Mouse (Mus musculus) kidney, adult 11 months (tissue): ENCODE data around the gene Cnnm3.
A peak's percentile ranks its signal among the peaks of the same experiment; 100 is the strongest.
"Not testable (repeated sequence)": the region's sequence is repeated elsewhere in the genome, so short reads cannot be mapped to it uniquely, and the experiment has no call there.

ENCODE experiments used
- DNase-seq: peaks from one replicate; pipeline ENCODE4 v3.0.0; 2022

Gene Cnnm3

DNA sequence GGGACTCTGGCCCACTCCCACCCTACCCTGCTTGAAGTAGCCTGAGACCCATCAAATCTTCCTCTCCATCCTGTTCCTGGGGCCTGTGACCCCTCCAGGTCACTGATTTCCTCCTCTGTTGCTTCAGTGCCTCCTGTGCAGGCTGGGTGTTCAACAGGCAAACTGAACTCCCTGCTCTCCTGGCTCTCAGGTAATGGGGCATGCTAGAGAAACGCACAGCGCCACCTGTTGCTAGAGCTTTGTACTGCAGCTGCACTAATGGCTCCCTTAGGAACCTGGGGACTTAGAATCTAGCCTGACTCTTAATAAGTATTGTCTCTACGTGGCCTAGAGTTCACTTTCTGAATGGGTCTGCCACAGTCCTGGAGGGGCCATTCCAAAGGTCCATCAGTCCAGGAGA, 10.4 kb upstream of the Cnnm3 start:
- peak; percentile 64 for DNase-seq

DNA sequence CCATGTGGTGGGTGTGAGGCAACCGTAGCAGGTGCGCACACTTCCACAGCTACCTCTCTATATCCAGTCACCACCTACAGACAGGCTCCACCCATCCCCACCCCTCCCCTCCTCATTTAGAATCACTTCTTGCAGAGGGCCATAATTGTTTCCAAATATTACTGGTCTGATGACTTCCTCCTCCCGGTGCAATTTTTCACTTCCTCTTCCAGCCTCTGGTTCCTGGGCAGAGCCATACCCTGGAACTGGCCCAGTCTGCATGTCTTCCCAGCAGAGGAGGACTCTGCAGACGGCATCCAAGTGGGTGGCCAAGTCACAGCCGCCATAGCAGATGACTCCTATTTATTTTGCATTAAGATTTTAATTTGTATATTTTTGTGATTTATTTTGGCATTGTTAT, 3.4 kb upstream of the Cnnm3 start:
- no peak for DNase-seq

DNA sequence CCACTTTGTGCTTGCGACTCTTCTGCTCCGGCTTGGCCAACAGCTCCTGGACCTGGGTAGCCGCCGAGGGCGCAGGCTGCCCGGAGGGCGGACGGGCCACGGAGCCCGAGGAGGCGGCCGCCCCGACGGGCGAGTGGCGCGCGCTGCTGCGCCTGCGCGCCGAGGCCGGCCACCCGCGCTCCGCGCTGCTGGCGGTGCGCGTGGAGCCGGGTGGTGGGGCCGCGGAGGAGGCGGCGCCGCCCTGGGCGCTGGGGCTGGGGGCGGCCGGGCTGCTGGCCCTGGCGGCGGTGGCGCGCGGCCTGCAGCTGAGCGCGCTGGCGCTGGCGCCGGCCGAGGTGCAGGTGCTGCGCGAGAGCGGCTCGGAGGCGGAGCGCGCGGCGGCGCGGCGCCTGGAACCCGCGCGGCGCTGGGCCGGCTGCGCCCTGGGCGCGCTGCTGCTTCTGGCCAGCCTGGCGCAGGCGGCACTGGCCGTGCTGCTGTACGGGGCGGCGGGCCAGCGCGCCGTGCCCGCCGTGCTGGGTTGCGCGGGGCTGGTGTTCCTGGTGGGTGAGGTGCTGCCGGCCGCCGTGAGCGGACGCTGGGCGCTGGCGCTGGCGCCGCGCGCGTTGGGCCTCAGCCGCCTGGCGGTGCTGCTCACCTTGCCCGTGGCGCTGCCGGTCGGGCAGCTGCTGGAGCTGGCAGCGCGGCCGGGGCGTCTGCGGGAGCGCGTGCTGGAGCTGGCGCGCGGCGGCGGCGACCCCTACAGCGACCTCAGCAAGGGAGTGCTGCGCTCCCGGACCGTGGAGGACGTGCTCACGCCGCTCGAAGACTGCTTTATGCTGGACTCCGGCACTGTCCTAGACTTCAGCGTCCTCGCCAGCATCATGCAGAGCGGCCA, 660 bp downstream of the Cnnm3 start:
- DNase-seq, result no peak

DNA sequence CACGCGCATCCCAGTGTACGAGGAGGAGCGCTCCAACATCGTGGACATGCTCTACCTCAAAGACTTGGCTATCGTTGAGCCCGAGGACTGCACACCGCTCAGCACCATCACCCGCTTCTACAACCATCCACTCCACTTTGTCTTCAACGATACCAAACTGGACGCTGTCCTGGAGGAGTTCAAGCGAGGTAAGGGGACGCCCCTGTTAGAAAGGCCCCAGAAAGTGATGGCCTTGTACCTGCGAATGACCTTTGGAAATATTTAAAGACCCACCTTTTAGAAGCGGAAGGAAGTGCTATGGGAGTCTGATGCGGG, 1.3 kb downstream of the Cnnm3 start:
- DNase-seq, result no peak

DNA sequence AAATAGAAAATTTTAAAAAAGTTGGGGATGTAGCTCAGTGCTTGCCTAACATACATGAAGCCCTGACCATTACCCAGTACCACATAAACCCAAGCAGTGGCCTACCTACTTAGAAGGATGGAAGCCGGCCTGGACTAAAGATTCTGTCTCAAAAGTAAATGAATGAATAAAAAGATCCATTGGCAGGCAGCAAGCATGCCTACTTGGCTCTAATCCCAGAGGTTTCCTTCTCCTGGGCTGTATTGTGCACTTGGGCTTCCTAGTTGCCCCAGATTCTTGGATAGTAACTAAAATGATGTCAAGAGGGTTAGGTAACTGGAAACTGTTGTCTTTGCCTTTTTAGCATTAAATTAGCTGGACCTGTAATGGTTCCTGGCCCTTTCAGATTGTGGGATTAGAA, 1.6 kb downstream of the Cnnm3 start:
- peak; percentile 38 for DNase-seq

DNA sequence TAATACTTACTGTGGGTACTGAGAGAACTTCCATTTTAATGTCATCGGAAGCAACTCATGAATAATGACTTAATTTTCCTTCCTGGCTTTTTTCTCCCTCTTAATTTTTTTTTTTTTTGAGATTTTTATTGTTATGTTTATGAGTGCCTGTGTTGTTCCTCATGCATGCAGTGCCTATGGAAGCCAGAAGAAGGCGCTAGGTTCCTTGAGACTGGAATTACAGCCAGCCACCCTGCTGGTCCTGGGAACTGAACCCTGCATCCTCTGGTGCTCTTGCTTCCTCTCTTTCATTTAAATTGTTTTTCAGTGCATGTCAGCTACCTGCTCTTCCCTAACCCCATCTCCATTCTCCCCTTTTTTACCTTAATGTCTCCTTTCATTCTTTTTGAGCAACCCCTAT, 2.1 kb downstream of the Cnnm3 start:
- DNase-seq, result no peak

DNA sequence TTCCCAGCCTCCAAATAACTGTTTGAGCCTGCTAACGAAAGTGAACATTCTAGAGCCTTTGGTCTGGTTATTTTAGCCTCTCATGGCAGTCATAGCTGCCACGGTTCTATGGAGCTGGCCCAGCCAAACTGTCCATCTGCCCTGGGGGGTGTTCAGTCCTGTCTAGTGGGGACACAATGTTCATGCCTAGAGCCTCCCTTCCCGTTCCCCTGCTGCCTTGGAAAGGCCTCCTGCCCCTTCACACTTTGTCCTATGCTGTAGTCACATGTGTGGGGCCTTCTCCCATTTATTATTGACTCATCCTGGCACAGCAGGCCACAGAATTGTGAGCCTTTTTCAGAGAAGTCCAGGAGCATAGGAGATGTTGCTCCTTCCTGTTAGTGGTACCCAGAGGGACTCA, 6.6 kb downstream of the Cnnm3 start:
- no peak for DNase-seq

DNA sequence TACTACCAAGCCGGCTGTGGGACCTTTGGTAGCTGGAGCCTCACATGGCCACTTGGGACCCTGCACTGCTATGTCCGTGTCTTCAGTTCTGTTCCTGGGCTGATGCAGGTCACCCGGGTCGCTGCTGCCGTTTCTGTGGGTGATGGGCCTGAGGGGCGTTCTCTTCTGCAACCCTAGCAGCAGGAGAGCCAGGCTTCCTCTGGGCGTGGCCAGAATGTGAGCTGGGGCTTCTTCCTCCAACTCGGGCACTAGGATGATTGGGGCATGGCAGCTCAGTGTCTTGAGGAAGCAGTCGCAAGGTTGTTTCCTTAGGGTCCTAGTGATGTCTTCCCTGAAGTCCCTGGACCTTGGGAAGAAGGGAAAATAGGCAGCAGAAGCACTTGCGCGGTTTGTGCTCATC, 8.0 kb downstream of the Cnnm3 start:
- no peak for DNase-seq

DNA sequence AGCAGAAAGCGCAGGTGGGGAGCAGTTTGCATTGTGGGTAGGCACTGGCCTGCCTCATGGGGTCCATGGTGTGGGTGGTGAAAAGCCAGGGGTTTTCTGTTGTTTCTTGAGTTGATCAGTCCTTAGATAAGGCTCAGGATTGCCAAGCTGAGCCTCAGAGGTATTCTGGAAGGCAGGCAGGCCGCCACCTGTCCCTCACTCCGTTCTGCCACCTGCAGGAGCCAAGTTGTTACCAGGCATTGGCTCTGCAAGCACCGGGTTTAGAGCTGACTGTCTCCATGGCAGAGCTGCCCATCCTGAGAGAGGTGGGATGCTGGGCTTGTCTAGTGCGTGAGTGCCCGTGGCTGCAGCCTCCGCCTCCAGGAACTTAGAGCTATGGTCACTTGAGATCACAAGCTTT, 10.5 kb downstream of the Cnnm3 start:
- no peak for DNase-seq

DNA sequence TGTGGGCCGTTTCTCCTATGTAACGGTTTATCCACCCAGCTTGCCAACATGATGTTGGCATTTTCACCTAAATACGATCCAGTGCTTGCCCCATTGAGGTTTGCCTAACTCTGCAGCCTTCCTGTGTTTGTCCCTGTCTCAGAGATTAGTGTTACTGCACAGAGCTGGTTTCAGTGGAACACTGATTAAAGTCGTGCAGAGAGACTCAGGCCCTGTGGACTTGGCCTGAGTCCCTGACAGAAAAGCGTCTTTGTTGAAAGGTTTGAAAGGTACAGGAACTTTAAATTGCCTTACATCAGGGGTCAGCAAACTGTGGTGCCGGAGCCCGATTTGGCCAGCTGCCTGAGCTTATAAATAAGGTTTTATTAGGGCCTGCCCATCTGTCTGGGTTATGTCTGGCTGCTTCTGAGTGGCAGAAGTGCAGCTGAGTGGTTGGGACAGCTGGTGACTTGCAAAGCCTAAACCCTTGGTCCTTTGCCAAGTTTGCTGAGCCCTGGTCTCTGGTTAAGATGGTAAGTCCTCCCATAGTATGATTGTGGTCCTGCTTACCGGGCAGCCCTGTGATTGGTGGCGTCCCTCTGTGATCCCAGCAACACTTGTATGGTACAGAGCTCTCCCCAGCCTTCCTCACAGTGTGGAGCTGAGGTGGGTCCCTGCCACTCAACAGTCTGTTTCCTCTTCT, 11.8 kb downstream of the Cnnm3 start:
- DNase-seq, result no peak

DNA sequence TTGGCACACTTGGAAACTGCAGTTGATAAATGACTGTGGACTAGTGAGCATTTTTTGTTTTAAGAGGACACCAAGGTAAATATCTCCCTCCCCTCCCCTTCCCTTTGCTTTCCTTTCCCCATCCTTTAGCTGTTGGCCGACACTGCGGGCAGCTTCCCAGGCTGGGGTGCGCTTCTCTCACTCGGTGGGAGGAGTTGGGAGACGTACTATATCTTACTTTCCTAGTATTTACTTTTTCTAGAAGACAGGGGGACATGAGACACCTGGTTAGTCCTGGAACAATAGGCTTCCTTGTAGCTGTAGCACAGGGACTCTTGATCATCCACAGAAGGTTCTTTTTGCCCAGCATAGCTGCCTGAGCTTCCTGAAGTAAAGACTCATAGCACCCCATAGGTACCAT, 12.4 kb downstream of the Cnnm3 start:
- no peak for DNase-seq

DNA sequence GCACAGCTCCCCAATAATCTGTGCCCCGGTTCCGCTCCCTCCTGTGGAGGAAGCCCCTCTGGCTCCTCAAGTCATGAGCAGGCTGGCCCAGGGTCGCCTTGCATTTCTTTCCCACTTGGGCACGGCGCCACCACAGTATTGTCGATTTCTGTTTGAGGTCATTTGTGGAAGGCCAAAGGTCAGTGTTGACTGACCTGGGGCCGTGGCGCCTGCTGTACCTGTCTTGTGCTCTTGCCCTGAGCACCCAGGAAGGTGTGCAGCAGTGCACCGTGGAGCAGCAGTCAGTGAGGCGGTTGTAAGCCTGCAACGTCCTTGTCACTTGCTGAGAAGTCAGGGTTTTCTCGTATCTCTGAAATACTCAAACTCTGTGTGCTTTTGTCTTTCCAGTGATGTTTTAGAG, 14.1 kb downstream of the Cnnm3 start:
- DNase-seq, result no peak

DNA sequence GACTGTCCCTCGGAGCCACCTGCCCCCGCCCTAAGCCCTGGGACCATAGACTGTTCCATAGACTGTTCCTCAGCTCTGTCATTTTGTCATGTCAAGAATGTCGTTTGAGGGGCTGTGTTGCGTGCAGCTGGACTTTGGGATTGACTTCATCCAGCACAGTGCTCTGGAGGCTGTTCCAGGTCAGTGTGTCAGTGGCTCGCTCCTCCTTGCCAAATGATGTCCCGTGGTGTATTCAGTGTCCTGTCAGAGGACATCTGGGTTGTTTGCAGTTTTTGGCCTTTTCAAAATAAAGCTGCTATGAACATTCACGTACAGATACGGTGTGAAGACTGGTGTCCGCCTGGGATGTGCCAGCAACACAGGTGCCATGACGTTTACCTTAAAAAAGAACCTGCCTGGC, 15.2 kb downstream of the Cnnm3 start:
- no peak for DNase-seq

DNA sequence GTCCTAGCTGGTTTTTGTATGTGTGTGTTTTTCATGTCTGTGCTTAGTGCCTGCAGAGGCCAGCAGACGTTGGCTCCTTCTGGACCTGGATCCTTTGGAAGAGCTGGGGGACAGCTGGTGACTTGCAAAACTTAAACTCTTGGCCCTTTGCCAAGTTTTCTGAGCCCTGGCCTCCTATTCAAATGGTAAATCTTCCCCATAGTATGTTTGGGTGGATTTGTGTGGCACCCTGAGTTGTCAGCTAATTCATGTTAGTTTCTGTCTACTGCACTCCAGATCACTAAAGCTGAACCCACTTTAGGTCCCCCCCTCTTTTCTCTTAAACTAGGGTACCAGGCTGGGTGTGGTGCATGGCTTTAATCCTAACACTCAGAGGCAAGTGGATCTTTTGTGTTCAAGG, 16.7 kb downstream of the Cnnm3 start:
- DNase-seq, result no peak

DNA sequence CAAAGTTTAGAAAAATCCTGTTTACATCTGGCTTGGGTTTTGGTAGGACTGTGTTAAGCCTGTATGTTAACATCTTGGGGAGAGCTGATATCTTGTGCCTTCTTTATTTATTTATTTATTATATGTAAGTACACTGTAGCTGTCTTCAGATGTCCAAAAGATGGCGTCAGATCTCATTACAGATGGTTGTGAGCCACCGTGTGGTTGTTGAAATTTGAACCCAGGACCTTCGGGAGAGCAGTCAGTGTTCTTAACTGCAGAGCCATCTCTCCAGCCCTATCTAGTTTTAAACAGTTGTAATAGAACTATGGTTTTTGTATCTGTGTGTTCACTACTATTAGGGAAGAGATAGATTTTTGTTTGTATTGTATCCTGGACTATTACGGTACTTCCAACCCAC, 17.6 kb downstream of the Cnnm3 start:
- no peak for DNase-seq

DNA sequence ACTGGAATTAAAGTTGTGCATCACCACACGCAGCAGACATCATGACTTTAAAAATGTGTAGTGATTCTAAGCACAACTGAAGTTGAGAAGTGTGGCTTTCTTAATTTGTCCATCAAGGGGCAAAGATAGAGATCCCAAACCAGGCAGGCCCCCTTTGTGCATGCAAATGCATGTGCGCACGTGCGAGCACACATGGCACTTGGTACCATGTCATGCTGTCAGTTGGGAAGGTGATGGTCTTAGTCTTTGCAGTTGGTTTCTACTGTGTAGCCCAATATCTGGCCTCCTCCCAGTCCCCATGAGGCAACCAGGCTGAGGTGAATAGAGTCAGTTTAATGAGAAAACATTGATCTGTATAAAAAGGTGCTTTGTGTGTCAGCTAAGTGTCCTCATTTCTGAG, 18.2 kb downstream of the Cnnm3 start:
- DNase-seq, result no peak

DNA sequence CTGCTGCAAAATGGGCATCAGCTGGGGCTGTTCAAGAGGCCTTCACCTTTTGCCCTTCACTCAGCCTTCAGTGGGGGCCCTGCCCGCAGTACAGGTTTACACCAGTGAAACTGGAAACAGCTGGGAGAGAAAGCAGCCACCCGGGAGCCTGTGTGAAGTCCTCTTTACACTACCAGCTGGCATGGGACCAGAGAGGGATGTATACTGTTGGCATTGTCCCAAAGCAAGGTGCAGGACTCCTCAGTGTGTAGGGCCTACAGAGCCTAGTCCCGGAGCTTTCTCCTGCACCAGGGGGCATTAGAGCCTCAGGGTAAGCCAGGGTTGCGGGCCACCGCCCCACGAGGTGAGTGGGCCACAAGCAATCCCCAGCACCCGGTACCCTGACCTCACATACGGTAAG, 18.8 kb downstream of the Cnnm3 start:
- DNase-seq, result no peak

DNA sequence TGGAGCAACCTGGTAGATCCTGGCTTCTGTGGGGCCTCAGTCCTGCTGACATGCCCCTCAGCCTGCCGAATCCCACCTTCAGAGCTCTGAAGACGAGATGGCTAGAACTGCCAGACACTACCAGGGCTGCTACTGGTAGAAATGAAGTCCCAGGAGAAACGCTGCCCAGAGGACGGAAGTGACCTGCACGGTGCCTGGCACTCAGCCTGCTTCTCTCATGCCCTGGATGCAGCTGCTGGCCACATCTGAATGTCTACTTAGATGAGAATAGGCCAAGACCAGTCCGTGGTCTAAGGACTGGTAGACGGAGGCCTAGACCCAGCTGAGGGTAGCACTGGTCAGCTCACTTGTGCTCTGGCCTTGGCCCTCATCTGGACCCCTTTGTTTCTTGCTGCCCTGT, 19.3 kb downstream of the Cnnm3 start:
- no peak for DNase-seq

DNA sequence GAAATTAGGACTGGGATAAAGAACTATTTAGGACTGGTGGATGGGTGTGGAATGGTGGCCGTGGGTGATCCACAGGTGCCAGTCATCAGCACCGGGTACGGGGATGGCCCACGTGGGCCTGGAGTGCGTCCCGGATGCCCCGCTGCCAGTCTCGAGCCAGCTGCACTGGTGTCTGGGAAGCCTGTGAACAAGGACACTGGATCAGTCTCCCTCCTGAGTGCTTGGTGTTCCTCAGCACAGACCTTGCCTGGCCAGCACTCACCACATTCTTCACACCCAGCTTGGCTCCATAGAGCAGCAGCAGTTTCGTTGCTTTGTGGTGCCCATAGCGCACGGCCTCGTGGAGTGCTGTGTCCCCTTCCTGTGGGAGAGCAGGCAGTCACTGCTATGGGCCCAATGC, 19.8 kb downstream of the Cnnm3 start:
- DNase-seq, result no peak

DNA sequence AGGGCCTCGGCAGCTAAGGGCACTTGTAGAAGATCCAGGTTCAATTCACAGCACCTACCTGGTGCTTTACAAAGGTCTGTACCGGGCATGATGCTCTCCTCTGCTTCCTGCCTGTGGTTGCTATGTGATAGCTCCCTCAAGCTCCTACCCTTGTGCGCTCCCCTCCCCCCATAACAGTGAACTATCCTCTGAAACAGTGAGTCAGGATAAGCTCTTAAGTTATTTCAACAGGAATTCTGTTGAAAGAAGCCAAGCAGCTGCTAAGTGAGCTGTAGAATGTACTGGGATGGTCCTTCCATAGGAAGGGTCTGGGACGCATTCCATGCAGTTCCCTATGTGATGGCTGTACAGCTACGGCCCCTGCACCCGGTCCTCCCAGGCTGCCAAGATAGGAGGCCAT, 21.9 kb downstream of the Cnnm3 start:
- DNase-seq, result no peak

DNA sequence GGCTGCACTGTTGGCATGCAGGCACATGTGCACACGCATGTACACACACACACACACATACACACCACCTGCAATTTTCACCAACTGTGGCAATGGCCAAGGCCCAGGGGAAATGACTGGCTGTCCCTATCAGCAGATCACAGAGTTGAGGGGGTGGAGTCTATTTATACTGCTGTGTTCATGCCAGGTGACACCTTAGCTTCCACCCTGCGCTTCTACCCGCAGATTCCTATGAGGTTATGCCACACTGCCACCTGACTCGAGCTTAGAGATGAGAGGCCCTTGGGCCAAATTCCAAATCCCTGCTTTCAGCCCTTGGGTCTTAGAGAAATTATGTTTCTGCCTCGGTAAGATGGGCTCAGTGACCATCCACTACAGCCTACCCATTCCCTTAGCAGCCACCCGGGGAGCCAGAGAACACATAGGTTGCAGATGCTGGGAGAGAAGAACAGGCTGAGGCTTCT, 23.0 kb downstream of the Cnnm3 start:
- DNase-seq, result no peak

DNA sequence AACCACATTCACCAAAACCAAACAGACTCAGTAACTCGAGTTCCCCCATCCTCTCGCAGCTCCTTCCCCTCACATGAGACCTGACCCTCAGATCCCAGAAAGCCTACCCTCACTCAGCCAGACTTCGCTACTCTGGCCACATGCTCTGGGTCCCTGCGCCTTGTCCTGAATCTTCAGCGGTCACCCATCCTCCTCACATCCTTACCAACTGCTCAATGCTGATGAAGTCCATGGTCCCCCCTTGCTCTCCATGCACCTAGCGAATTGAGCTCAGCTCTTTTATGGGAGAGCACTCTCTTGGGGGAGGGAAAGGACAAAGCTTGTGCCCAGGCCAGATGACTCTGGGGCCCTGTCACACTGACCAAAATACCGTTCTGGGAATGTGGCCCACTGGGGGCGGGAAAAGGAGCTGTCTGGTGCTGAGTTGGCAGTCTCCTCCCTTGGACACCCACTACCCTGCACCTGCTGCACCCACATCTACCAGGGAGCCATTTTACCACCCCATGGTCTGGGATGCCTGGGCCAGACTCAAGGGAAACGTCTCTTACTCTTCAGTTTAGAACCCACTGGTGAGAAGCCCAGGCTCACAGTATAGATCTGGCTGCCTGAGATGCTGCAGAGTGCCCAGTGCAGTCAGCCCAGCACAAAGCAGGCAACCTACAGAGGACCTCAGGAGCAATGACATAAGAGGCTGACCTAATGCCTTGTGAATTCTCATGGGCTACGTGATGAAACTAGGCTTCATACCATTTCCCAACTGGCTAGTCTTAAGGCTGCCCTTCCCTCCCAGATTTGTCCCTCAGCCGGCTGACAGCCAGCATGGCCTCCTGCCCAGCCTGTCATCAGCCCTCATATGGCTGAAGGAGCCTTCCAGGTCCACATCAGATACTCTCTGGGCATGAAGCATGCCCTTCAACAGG, 24.1 kb downstream of the Cnnm3 start:
- no peak for DNase-seq

DNA sequence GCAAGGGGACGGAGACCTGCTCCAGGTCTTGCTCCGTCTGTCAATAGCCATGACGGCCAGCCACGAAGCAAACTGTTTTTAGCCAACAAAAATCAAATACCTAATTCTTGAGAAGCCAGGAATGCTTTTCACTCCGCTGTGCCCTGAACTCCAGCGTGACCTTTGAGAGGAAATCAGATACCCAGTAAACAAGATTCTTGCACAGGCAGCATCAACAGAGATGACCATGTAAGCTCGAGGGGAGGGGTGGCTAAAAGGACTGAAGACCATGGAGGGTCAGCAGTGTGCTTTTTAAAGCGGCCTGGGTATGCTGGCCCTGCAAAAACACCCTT, 24.7 kb downstream of the Cnnm3 start:
- no peak for DNase-seq

DNA sequence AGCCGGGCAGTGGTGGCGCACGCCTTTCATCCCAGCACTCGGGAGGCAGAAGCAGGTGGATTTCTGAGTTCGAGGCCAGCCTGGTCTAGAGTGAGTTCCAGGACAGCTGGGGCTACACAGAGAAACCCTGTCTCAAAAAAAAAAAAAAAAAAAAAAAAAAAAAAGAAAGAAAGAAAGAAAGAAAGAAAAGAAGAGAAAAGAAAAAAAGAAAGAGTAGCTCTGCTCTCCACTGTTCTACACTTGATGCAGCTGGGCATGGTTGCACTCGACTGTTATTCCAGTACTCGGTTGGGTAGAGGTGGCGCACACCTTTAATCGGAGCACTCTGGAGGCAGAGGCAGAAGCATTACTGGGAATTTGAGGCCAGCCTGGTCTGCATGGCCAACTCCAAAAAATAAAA, 25.1 kb downstream of the Cnnm3 start, which contains the start of gene Ankrd23:
Ankrd23 (minus strand) TSS at position 101 of the 400 bp plus-strand sequence.
- DNase-seq, result not testable (repeated sequence)
